Comparison of ENCODE assay signal across 9 mouse cellular contexts in the genomic region with DNA sequence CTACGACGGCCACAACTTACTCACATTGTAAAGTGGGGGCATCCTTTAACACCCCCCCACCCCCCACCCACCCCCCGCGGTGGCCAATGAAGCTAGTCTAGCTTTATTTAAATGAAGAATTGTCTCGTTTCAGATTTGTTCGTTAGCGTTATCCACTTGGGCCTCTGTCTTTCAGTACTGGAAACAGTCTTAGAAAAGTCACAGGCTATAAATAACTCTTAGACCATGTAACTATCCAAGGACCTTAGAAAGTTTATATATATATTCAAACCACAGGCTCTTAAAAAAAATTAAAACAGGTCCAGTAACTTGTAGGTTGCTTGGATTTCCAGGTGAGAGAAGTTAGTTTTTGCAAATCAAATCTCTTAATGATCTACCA.
A peak's percentile ranks its signal among the peaks of the same experiment; 100 is the strongest.
DNase-seq lines count a peak whose midpoint lies in the region; ATAC-seq and TF ChIP-seq lines count a peak whose summit lies in the region.
"Had no signal": no experiment of that assay in that cellular context is flagged by ENCODE, and none has a peak within 500 bp of the region (broad histone marks: within the 10 kb centered on the region; RNA-seq: fewer than 3 reads in every experiment).

No protein-coding gene starts in this region.

- TF ChIP-seq CTCF in forebrain, postnatal 0 days (IDR thresholded peaks at IDR 0.05; ENCODE audit: low read depth), result no peak

- ATAC-seq in heart, embryonic 14.5 days (ENCODE audit: insufficient number of reproducible peaks, insufficient read depth, low FRiP score, low read depth), result no peak
- ATAC-seq in forebrain, postnatal 0 days, result peak; percentile 19

- WGBS in heart, embryonic 14.5 days, result 5% methylated on average over 7 of the region's 7 CpGs
- WGBS in embryonic facial prominence, embryonic 10.5 days, result 4% methylated on average over 7 of the region's 7 CpGs
- 1% methylated on average over 7 of the region's 7 CpGs for WGBS in forebrain, postnatal 0 days
- WGBS in midbrain, embryonic 10.5 days, result 3% methylated on average over 7 of the region's 7 CpGs

- H3K27ac ChIP-seq in heart, embryonic 14.5 days (replicated peaks in 1 of 2; ENCODE audit: control insufficient read depth in 1 of 2, insufficient read depth in 1 of 2, low read depth in 2 of 2, low read length in 2 of 2), result 0 out of 4 replicates have a peak overlapping the region, but pooled peaks of 1 of the 2 experiments have one; percentile 24
- H3K27ac ChIP-seq in embryonic facial prominence, embryonic 10.5 days (replicated peaks), result peak overlapping the region; percentile 63; the same call in 1 of the 2 replicates
- H3K27ac ChIP-seq in forebrain, postnatal 0 days (ENCODE audit: low read depth, low read length), result peak overlapping the region; percentile 35; the same call in 1 of the 2 replicates
- peak overlapping the region; percentile 86 for H3K27ac ChIP-seq in midbrain, embryonic 10.5 days (replicated peaks)

- no peaks in the 10 kb centered on the region for H3K36me3 ChIP-seq in heart, embryonic 14.5 days (ENCODE audit: control insufficient read depth, insufficient read depth, low read length)
- H3K36me3 ChIP-seq in embryonic facial prominence, embryonic 10.5 days (replicated peaks), result no peaks in the 10 kb centered on the region
- H3K36me3 ChIP-seq in forebrain, postnatal 0 days (ENCODE audit: insufficient read depth), result no peaks in the 10 kb centered on the region
- H3K36me3 ChIP-seq in midbrain, embryonic 10.5 days, result no peaks in the 10 kb centered on the region

- peak overlapping the region; percentile 72 for H3K4me2 ChIP-seq in heart, embryonic 14.5 days (ENCODE audit: low read length)
- H3K4me2 ChIP-seq in forebrain, postnatal 0 days (ENCODE audit: low read depth), result peak overlapping the region; percentile 43

- H3K9ac ChIP-seq in heart, embryonic 14.5 days (ENCODE audit: low read length), result peak overlapping the region; percentile 58; the same call in 1 of the 2 replicates
- no peak overlapping the region for H3K9ac ChIP-seq in forebrain, postnatal 0 days

- no peaks in the 10 kb centered on the region for H3K27me3 ChIP-seq in heart, embryonic 14.5 days (ENCODE audit: control insufficient read depth, insufficient read depth, low read length)
- peaks cover 4% of the 10 kb centered on the region for H3K27me3 ChIP-seq in embryonic facial prominence, embryonic 10.5 days (replicated peaks; ENCODE audit: low read depth, poor library complexity, severe bottlenecking)
- H3K27me3 ChIP-seq in forebrain, postnatal 0 days (ENCODE audit: insufficient read depth, low read length), result no peaks in the 10 kb centered on the region
- no peaks in the 10 kb centered on the region for H3K27me3 ChIP-seq in midbrain, embryonic 10.5 days (ENCODE audit: low read depth, poor library complexity, severe bottlenecking)
- H3K27me3 ChIP-seq: CH12.LX had no signal

- intact Hi-C loops in heart, postnatal 10 days (cut with DNase I), result loop anchor here (5.0 kb wide), 3 partner anchors 324 to 619 kb away; no protein-coding TSS in a partner anchor

- peaks cover 3 to 9% of the 10 kb centered on the region in 2 experiments; a peak in 2 of 4 replicates for H3K4me1 ChIP-seq in heart, embryonic 14.5 days (ENCODE audit: control insufficient read depth in 2 of 2, insufficient read depth in 2 of 2, low read length in 2 of 2)
- peaks cover 16% of the 10 kb centered on the region; the same call in 1 of the 2 replicates for H3K4me1 ChIP-seq in embryonic facial prominence, embryonic 10.5 days
- H3K4me1 ChIP-seq in forebrain, postnatal 0 days (ENCODE audit: insufficient read depth), result peaks cover 9% of the 10 kb centered on the region; the same call in 1 of the 2 replicates
- peaks cover 44% of the 10 kb centered on the region for H3K4me1 ChIP-seq in midbrain, embryonic 10.5 days

- no peak for DNase-seq in heart, postnatal 10 days
- no peak for DNase-seq in embryonic facial prominence, embryonic 10.5 days (ENCODE audit: low spot score)
- DNase-seq in forebrain, postnatal 0 days, result no peak
- no peak for DNase-seq in midbrain, embryonic 10.5 days (ENCODE audit: low spot score)
- no peak for DNase-seq in layer of hippocampus, adult 18-20 months (ENCODE audit: low spot score in 2 of 2)
- DNase-seq in frontal cortex, postnatal 36 days (ENCODE audit: low spot score in 2 of 2), result no peak
- no peak for DNase-seq in left cerebral cortex, adult 18-20 months (ENCODE audit: low spot score in 2 of 2)

- H3K9me3 ChIP-seq in heart, embryonic 14.5 days (ENCODE audit: control insufficient read depth, low read length), result no peaks in the 10 kb centered on the region
- H3K9me3 ChIP-seq in embryonic facial prominence, embryonic 10.5 days, result no peaks in the 10 kb centered on the region
- H3K9me3 ChIP-seq in forebrain, postnatal 0 days (ENCODE audit: low read length), result no peaks in the 10 kb centered on the region
- peaks cover 4% of the 10 kb centered on the region; the same call in 1 of the 2 replicates for H3K9me3 ChIP-seq in midbrain, embryonic 10.5 days (replicated peaks)

- H3K4me3 ChIP-seq in heart, embryonic 14.5 days (ENCODE audit: control insufficient read depth in 1 of 2, insufficient read depth in 1 of 2, low read depth in 1 of 2, low read length in 2 of 2), result peak overlapping the region; percentile 25 to 31
- H3K4me3 ChIP-seq in embryonic facial prominence, embryonic 10.5 days, result peak overlapping the region; percentile 44
- peak overlapping the region; percentile 19; the same call in 1 of the 2 replicates for H3K4me3 ChIP-seq in forebrain, postnatal 0 days (ENCODE audit: low read depth, low read length)
- H3K4me3 ChIP-seq in midbrain, embryonic 10.5 days, result peak overlapping the region; percentile 41
